Mouse (Mus musculus) spleen, adult 18-20 months (tissue): Measurements from ENCODE around the gene Msn.

Experiments
- DNase-seq, 2 experiments: peaks; one replicate each; pipeline ENCODE4 v3.0.0; 2022; ENCODE audit warnings: mixed read lengths in 2 of 2

Gene Msn

DNA sequence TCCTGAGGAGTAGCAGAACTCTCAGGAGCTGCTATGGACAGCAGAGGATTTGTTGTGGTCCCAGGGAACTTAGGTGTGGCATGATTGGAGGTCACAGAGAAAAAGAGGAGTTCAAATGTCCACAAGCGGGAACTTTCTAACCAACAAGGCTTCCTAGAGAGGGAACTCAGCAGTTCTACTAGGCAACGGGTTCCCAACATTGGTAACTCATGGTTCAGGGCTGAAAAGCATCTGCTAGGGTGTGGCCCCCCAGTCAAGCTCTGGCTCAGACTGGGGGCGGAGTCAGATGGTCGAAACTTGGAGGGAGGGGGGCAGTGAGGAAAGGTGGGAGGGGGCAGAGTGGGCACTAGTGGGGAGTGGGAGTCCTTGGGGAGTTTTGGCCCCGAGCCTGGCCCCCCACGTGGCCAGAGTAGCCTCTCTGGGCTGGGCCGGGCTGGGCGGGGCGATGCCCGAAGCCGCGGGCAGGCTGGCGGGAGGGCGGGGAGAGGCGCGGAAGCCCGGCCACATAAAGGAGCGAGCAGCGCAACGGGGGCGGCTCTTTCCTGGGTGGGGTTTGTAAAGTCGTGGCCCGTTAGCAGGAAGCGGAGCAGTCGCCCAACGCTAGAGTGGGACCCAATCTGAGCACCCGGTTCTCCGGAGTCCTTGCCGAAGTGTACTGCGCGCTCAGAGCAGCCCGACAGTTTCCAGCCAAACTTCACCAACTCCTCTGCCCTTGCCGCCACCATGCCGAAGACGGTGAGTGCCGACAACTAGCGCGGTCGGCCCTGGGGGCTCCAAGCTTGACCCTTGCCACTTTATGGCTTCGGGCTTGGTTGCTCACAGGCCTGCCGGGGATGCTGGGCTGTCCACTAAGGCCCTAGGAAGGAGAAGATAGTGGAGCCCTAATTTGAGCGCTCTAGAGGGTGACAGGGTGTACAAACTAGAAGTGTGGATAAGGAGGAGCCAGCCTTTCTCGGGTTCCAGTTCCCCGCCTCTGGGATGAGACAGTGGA lies at the start of gene Msn:
Gene Msn, plus strand, starts transcription at position 534 of the 991 bp plus-strand sequence.
- DNase-seq: peak; percentile 75 to 80

DNA sequence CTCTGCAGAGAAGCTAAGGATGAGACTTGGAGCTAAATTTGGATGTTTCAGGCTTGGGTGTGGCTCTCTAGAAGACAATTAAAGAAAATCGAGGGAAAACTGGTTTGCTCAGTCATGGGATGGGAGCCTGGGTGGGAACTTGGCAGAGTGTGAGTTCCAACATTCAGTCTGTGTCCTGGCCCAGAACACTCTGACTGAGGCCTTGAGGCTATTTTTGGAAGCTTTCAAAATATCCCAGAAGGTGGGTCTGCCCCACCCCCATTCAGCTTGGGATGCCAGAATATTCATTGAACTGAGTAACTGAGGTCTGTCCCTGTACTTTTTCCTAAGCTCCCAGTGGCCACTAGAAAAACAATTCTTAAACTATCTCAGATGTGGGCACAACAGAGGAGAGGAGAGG lies 43.0 kb upstream of the Msn start:
- DNase-seq: no peak

- no peak for DNase-seq
Measured at GRCm38 (mm10) chrX:96077747-96078146, 18.1 kb upstream of the Msn start.

DNA sequence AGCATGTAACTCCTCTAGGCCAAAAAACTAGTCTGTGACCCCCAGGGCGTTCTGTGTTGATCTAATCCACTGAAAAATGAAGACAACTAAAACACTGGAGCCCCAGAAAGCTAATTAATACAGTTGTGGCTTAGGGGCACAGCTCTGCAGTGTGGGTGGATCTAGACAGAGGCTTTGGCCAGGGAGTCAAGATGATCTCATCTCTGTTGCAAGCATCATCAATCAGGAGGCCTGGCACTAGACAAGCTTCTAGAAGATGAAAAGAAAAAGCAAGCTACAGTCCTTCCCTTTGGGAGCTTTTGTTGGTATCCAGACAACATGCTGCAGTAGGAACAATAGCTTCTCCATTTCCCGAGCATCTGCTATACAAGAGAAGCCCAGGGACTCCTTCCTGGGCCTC lies 9.6 kb upstream of the Msn start:
- DNase-seq: no peak

GRCm38 (mm10) chrX:96096513-96097210 lies 820 bp downstream of the Msn start:
- DNase-seq: peak; percentile 50 to 58

GRCm38 (mm10) chrX:96097491-96097970 lies 1.7 kb downstream of the Msn start:
- peak in 1 of 2 experiments; percentile 6 for DNase-seq

DNA sequence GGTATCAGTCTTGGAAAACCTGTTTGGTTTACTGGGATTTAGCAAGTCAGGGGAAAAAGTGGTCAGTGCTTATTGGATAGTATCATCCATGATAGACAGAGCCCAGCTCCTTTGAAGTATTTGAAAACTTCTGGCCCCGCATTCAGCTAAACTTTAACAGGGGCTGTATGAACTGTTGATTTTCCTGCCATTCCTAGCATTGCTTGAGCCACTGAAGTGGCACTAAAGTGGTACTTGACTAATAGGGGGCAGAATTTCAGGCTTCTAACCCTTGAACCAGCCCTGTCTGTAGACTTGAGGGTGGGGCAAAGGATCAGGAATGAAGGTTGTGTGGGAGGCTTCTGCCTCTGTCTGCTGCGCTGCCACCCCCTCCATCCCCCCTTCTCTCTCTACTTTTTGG lies 3.2 kb downstream of the Msn start:
- no peak for DNase-seq

DNA sequence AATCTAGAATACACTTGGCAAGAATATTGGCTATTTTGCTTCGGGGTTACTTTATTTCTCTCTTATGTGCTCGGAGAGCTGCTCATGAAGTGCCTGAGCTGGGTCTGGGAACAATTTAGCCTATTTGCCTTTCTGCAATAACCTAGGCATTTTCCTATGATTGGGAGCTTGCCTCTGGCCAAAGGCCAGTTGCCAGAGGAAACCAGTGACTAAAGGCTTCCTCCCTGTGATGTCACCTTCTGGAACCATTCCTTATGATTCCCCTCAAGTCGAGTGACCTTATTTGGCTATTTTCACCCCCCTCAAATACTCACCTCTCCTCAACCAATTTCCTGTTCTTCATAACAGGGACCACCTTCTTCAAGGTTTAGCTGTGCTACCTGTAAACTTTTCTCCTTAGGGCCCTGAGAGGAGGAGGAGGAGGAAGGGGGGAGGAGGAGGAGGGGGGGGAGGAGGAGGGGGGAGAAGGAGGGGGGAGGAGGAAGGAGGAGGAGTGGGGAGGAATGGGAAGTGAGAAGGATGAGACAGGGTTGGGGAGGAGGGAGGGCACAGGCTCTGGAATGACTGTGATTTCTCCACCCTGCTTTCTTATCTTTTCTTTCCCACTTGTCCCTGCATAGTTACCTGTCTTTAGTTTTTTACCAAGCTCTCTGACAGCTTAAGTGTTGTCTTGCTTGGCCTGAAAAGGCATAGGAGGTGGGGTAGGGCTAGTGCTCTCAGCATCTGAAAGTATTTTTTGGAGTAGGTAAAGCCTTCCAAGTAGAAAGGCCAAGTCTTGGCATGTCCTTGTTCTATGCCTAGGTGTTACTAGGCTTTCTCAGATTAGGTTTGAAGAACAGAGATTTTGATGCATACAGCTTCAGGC lies 11.8 kb downstream of the Msn start:
- no peak for DNase-seq

DNA sequence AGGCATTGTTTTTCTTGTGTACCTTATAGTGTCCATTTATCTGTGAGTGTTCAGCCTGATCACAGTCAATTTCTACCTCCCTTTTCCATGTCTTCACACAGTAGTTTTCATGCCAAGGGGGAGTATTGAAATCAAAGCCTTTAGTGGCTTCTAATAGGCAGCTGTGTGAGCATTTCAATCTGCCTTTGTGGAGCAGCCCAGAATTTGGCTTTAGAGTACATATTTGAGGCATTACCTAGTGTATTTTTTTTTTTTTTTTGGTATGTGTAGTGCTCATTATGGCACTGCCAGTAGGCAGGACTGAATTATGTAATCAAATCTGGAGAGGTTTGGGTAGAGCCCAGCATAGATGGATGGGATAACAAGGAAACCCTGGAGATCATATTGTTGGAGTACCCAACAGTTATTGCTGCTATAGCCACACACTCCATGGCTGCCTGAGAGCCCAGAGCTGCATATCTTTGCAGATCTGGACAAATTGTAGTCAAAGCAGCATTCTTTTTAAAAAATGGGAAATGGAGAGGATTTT lies 17.3 kb downstream of the Msn start:
- no peak for DNase-seq

GRCm38 (mm10) chrX:96115501-96115900 lies 19.7 kb downstream of the Msn start:
- DNase-seq: no peak

DNA sequence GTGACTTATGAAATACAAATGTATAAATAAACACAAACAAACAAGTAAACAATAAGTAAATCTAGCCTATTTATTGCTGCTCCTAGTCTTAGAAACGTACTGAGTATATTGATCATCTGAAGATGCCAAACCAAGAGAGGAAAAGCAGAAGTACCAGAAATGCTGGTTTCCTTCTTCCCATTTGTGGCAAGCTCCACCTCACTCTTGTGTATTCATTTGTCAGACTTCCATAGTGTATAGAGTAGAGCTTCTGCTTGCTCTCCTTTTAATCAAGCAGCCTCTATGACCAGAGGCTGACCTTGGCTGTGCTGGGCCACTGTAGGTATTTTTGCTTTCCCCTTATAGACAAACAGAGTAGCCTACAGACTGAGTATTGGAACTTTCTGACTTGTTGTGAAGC lies 21.5 kb downstream of the Msn start:
- DNase-seq: no peak

- no peak for DNase-seq
Measured at GRCm38 (mm10) chrX:96119997-96120396, 24.2 kb downstream of the Msn start.

GRCm38 (mm10) chrX:96121912-96122311 lies 26.1 kb downstream of the Msn start:
- DNase-seq: no peak

GRCm38 (mm10) chrX:96126803-96127202 lies 31.0 kb downstream of the Msn start:
- no peak for DNase-seq

DNA sequence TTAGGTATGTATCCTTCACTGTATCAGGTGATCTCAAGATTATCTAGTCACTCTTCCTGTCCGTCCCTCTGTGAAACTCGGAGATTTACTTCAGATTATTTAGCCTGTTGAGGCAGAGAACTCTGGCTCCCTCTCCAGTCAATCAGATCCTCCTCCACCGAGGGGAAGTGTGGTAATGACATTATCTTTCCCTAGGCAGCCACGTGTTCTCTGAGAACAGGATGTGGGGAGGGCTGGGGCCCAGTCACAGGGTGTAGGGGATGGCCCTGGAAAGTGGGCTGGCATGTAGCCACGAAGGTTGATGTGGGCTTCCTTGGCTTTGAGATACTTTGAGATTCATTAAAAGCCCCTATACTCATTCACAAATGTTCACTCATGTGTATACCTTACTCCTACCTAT lies 34.3 kb downstream of the Msn start:
- peak; percentile 56 to 58 for DNase-seq

GRCm38 (mm10) chrX:96130663-96131062 lies 34.8 kb downstream of the Msn start:
- DNase-seq: peak; percentile 42 to 51

DNA sequence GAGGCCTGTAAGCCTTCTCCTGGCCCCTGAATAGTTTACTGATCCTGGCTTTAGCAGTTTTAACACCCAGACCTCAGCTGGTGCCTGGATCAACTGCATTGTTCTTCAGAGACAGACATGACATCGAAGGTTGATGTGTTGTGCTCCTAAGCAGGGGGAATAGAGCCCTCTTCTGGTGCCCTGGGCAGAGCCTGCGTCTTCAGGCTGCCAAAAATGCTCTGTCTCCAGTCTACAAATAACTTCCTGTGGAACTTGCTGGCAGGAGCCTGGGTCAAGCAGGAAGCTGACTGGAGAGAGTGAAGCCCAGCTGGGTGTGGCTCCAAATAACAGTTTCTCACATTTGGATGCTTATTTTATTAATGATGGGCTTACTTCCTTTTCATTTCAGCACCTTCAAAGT lies 37.4 kb downstream of the Msn start:
- peak in 1 of 2 experiments; percentile 15 for DNase-seq

DNA sequence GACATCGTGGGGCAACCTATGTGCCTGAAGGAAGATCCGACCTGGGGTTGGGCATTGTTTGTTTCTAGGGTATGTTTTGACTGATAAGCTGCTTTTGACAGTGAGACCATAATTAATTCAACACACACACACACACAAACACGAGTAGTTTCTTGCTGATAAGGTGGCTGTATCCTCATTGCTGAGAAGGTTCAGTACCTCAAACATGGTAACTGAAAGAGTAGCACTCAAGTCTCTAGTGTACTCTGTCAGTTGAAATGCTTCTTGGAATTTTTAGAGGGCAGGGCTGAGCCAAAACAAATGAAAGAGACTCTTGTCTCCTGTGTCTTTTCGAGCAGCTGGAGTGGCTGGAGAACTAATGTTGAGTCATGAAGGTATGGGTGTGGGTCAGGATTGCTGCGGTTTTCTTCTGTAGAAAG lies 38.4 kb downstream of the Msn start:
- DNase-seq: no peak

DNA sequence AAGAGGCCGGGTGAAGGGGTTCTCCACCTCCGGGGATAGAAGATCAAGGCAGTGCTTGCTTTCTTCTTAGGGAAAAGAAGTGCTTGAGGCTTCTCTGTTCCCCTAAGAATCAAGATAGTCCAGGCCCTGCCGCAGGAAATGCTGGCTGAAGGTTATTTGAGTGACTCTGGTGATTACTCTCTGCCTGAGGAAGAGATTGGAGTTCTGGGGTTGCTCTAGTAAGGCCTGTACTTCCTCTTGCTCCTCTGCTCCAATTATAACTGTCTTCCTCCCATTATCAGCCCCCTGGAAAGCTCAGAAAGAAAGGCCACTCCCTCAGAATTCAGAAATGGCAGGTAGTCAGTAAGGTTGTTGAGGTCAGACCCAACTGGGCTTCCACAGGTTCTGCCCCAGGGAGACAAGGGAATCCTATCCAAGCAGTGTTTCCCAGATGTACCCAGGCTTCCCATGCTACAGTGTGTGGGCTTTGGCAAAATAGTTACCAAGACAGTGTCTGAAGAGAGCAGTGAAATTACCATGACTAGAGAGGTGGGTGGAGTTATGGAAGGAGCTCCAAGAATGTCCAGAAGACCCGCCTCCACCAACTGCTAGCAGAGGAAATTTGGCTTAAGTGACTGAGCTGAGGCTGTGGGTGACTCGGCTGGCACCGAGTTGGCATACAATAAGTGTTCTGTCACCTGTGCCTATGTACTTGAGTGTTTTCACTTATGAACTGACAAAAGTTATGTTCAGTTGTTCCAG lies 39.2 kb downstream of the Msn start:
- DNase-seq: no peak

- no peak for DNase-seq
Measured at GRCm38 (mm10) chrX:96135581-96135980, 39.7 kb downstream of the Msn start.

- no peak for DNase-seq
Measured at GRCm38 (mm10) chrX:96139262-96139661, 43.4 kb downstream of the Msn start.
